Mouse (Mus musculus) cerebellum, postnatal 4 days (tissue): ENCODE measurements around the gene Gm5286.
"Not testable (repeated sequence)": the region's sequence is repeated elsewhere in the genome, so short reads cannot be mapped to it uniquely, and the experiment has no call there.

Experiments
- DNase-seq, 2 experiments: peaks; one replicate each; pipeline ENCODE4 v3.0.0; 2022; ENCODE audit warnings: low spot score in 2 of 2, mixed read lengths in 1 of 2

Gene Gm5286

GRCm38 (mm10) chr3:94196414-94196813 lies at the start of gene Gm5286:
Gene Gm5286, plus strand, starts transcription at chr3:94196714.
- DNase-seq: not testable (repeated sequence)

DNA sequence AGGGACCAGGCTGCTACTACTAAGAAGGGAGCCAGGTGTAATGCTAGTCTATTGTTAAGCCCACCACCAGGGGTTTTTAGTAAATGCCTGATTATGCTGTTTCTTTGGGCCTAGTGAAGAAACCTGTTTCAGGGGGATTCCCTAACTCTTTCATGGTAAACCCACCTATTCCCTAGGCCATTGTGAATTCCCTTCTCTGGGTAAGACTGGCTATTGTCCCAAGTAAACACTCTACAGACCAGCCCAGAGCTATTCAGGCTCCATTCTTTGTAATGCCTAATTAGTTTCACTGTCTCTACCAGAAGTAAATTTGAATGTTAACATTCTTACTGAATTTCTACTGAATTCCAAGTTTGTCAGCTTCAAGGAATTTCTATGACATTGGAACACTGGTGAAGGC lies 29.2 kb upstream of the Gm5286 start:
- not testable (repeated sequence) for DNase-seq

DNA sequence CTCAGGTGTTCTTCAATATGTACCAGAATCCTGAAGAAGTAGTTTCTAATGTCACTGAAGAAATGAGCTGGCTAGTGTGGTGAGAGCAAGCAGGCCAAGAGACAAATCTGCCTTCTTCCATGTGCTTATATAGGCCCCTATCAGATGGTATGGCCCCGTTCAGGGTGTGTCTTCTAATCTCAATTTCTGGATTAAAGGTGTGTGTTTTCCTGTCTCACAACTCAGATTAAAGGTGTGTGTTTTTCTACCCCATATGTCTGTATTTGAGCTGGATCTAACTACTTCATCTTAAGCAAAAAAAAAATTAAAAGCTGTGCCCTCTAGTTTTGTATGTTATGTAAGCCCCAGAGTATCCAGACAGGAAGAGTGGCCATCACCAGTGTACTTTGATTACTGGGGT lies 18.4 kb upstream of the Gm5286 start, which contains the start of gene Gm10696:
TSS of gene Gm10696 (minus strand) at position 101 of the 400 bp plus-strand sequence.
- not testable (repeated sequence) for DNase-seq
